Mouse (Mus musculus) limb, embryonic 15.5 days (tissue): ENCODE measurements around the gene Fgfbp3. TPM values are rescaled to one million over a fixed set of nuclear protein-coding genes. Genes with fewer than 3 reads are reported as not detected.
"Not testable (repeated sequence)": the region's sequence is repeated elsewhere in the genome, so short reads cannot be mapped to it uniquely, and the experiment has no call there.

Source experiments
- ATAC-seq: fragments of 200-750 bp; cut with Nextera tagmentation; 2 replicates; pipeline ENCODE4 v1.8.0; 2017; ENCODE audit warnings: low read depth, moderate TSS enrichment; ENCODE audit not compliant: insufficient number of reproducible peaks, low FRiP score, low TSS enrichment
- H3K27ac ChIP-seq: fragments of 300-500 bp; sonication (generic); 2 replicates; pipeline ENCODE4 v1.5.1; 2015; ENCODE audit warnings: moderate library complexity, mild to moderate bottlenecking, inconsistent platforms
- H3K27me3 ChIP-seq: fragments of 300-500 bp; sonication (generic); 2 replicates; pipeline ENCODE4 v1.6.1; 2015; ENCODE audit warnings: inconsistent platforms
- H3K36me3 ChIP-seq: fragments of 300-500 bp; sonication (generic); 2 replicates; pipeline ENCODE4 v1.6.1; 2015; ENCODE audit warnings: inconsistent platforms
- H3K4me1 ChIP-seq: fragments of 300-500 bp; sonication (generic); 2 replicates; pipeline ENCODE4 v1.6.1; 2015; ENCODE audit warnings: inconsistent platforms
- H3K4me2 ChIP-seq: fragments of 300-500 bp; sonication (generic); 2 replicates; pipeline ENCODE4 v1.6.1; 2015; ENCODE audit warnings: mild to moderate bottlenecking, inconsistent platforms
- H3K4me3 ChIP-seq: fragments of 300-500 bp; sonication (generic); 2 replicates; pipeline ENCODE4 v1.5.1; 2015; ENCODE audit warnings: mild to moderate bottlenecking, inconsistent platforms
- H3K9ac ChIP-seq: fragments of 300-500 bp; sonication (generic); 2 replicates; pipeline ENCODE4 v1.6.1; 2015; ENCODE audit warnings: inconsistent platforms
- H3K9me3 ChIP-seq: fragments of 300-500 bp; sonication (generic); 2 replicates; pipeline ENCODE4 v1.6.1; 2016; ENCODE audit warnings: inconsistent platforms
- WGBS: fragments of 180-500 bp; shearing (Covaris S2); methylation state at CpG from one replicate; pipeline ENCODE4 v1.1.7; 2015; 5-methylcytosine and 5-hydroxymethylcytosine counted together
- polyA plus RNA-seq: library from polyadenylated mRNA; unstranded; fragments of >200 nt; fragmentation: Nextera tagmentation; extraction: Ambion mirVana; gene quantifications from 2 replicates; pipeline ENCODE4 v1.2.1, GENCODE M21; 2015

Gene Fgfbp3
- 4.9 and 6.3 TPM in 2 replicates for polyA plus RNA-seq

GRCm38 (mm10) chr19:36919466-36919865, at the start of gene Fgfbp3:
Gene Fgfbp3, minus strand, starts transcription at chr19:36919615.
- Histone ChIP-seq H3K9ac (peak within 1 kb of the TSS; percentile 90), H3K4me2 (peak within 1 kb of the TSS; percentile 56), H3K27ac (peak within 1 kb of the TSS; percentile 91), H3K4me3 (peak within 1 kb of the TSS; percentile 91), H3K27me3 (no peaks in the 10 kb centered on the region), H3K4me1 (peaks cover 4% of the 10 kb centered on the region), H3K9me3 (no peaks in the 10 kb centered on the region), H3K36me3 (no peaks in the 10 kb centered on the region)
- 10% methylated on average over 12 of the region's 12 CpGs for WGBS
- ATAC-seq = no peak

- H3K9me3 ChIP-seq, H3K4me1 ChIP-seq, H3K4me2 ChIP-seq, H3K9ac ChIP-seq, H3K4me3 ChIP-seq, H3K27ac ChIP-seq, H3K27me3 ChIP-seq, ATAC-seq: not testable (repeated sequence)
- 90% methylated on average over 6 of the region's 6 CpGs for WGBS
- H3K36me3 ChIP-seq = peaks cover 47% of the 10 kb centered on the region
Measured at GRCm38 (mm10) chr19:36962544-36963260, 43.3 kb upstream of the Fgfbp3 start.

DNA sequence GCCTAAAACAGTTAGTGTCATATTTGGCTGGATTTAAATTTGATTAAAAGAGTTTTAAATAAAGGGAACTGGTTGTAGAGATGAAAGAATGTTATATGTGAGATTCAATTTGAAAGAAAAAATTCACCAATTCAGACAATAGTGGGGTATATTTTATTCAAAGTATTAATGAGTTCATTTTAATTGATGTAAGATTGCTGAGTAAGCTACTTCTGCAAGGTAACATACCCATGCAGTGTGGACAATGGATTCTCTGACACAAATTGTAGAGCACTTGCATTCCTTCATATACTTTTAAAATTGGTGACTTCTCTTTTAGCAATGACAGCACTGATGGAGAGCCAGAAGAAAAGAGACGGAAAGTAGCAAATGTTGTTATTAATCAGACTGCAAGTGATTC, 41.9 kb upstream of the Fgfbp3 start:
- no peaks in the 10 kb centered on the region for H3K4me1 ChIP-seq
- H3K9ac ChIP-seq = no peak overlapping the region
- H3K4me3 ChIP-seq = no peak overlapping the region
- H3K4me2 ChIP-seq = no peak overlapping the region
- WGBS = 89% methylated on average over 1 of the region's 1 CpGs
- no peak for ATAC-seq
- H3K27ac ChIP-seq = no peak overlapping the region
- no peaks in the 10 kb centered on the region for H3K27me3 ChIP-seq
- no peaks in the 10 kb centered on the region for H3K9me3 ChIP-seq
- H3K36me3 ChIP-seq = peaks cover 47% of the 10 kb centered on the region

GRCm38 (mm10) chr19:36958331-36958730, 38.9 kb upstream of the Fgfbp3 start:
- no peaks in the 10 kb centered on the region for H3K27me3 ChIP-seq
- no peak overlapping the region for H3K4me2 ChIP-seq
- ATAC-seq = no peak
- H3K9ac ChIP-seq = no peak overlapping the region
- H3K4me3 ChIP-seq = no peak overlapping the region
- no peaks in the 10 kb centered on the region for H3K9me3 ChIP-seq
- 86% methylated on average over 4 of the region's 4 CpGs for WGBS
- no peaks in the 10 kb centered on the region for H3K4me1 ChIP-seq
- H3K27ac ChIP-seq = no peak overlapping the region
- H3K36me3 ChIP-seq = peaks cover 35% of the 10 kb centered on the region

DNA sequence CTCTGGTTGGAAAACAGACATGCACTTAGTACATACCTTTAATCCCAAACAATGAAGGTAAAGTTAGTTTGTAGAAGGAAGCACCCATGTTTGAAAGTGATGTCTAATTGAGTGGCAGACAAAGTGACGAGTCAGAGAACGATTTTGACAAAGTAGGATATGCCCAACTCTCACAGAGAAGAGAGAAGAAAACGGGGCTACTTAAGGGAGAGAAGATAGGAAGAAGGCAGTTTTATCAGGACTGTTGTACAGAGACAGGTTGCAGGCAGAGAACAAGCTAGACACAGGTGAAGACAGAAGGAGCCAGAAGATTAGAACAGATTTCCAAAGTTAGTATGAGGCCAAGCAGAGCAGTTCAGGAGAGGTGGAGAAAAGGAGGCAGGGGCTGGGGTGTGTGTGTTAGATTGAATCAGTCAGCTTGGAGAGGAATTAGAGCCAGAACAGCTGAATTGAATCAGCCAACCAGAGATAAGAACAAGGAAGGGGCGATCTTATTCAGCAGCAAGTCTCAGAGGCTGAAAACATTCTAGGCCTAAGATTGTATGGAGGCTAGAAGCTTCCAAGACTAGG, 34.3 kb upstream of the Fgfbp3 start:
- Histone ChIP-seq H3K9ac (no peak overlapping the region), H3K4me2 (no peak overlapping the region), H3K27me3 (no peaks in the 10 kb centered on the region), H3K36me3 (peaks cover 19% of the 10 kb centered on the region), H3K4me3 (no peak overlapping the region), H3K27ac (no peak overlapping the region), H3K4me1 (no peaks in the 10 kb centered on the region), H3K9me3 (no peaks in the 10 kb centered on the region)
- ATAC-seq = no peak
- WGBS = 75% methylated on average over 4 of the region's 4 CpGs

- WGBS = 79% methylated on average over 1 of the region's 1 CpGs
Measured at GRCm38 (mm10) chr19:36940064-36940463, 20.6 kb upstream of the Fgfbp3 start.

DNA sequence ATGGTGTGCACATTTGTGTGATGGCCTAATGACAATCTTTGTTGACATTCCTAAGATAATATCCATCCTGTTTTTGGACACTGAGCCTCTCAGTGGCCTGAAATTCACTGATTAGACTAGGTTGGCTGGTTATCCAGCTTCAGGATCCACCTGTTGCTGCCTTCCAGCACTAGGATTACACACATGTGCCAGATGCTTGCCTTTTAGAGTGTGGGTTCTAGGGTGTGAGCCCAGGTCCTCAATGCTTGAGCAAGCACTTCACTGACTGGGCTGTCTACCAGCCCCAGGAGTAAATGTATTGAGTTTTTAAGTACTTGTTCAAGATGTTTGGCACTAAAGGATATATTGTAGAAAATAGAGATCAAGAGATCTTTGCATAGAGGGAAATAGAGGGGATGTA, 18.6 kb upstream of the Fgfbp3 start:
- H3K27ac ChIP-seq = no peak overlapping the region
- H3K4me2 ChIP-seq = no peak overlapping the region
- no peak for ATAC-seq
- no peak overlapping the region for H3K9ac ChIP-seq
- peaks cover 3% of the 10 kb centered on the region; the same call in 1 of the 2 replicates for H3K36me3 ChIP-seq
- H3K4me3 ChIP-seq = no peak overlapping the region
- H3K27me3 ChIP-seq = no peaks in the 10 kb centered on the region
- no peaks in the 10 kb centered on the region for H3K4me1 ChIP-seq
- H3K9me3 ChIP-seq = no peaks in the 10 kb centered on the region

More at GRCm38 (mm10) chr19:36940064-36940463, 20.6 kb upstream of the Fgfbp3 start:
- H3K9ac ChIP-seq = no peak overlapping the region
- no peak overlapping the region for H3K27ac ChIP-seq
- H3K36me3 ChIP-seq = peaks cover 3% of the 10 kb centered on the region; the same call in 1 of the 2 replicates
- ATAC-seq = no peak
- H3K4me2 ChIP-seq = no peak overlapping the region
- no peaks in the 10 kb centered on the region for H3K9me3 ChIP-seq
- H3K27me3 ChIP-seq = no peaks in the 10 kb centered on the region
- H3K4me3 ChIP-seq = no peak overlapping the region
- H3K4me1 ChIP-seq = no peaks in the 10 kb centered on the region

DNA sequence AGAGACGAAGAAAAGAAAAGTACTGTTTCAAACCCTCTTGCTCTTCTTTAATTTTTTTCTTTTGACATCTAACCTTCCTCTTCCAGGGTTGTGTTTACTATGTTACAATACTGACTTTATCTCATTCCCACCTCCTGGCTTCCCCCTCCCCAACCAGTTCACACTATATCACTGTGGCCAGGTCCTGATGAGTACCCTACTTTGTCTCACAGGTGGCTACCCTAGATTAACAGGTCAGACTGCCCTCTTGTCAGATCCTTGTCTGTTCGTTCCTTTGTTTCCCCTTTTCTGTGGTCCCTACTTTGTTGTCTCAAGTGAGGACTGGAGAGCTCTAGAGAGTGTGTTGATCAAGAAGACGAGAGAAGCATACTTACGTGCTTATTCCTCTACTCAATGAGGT, 16.9 kb upstream of the Fgfbp3 start:
- no peaks in the 10 kb centered on the region for H3K27me3 ChIP-seq
- no peak overlapping the region for H3K27ac ChIP-seq
- H3K4me1 ChIP-seq = no peaks in the 10 kb centered on the region
- no peak overlapping the region for H3K4me3 ChIP-seq
- 91% methylated on average over 4 of the region's 4 CpGs for WGBS
- ATAC-seq = no peak
- H3K4me2 ChIP-seq = no peak overlapping the region
- peaks cover 3% of the 10 kb centered on the region; the same call in 1 of the 2 replicates for H3K36me3 ChIP-seq
- H3K9me3 ChIP-seq = no peaks in the 10 kb centered on the region
- no peak overlapping the region for H3K9ac ChIP-seq

DNA sequence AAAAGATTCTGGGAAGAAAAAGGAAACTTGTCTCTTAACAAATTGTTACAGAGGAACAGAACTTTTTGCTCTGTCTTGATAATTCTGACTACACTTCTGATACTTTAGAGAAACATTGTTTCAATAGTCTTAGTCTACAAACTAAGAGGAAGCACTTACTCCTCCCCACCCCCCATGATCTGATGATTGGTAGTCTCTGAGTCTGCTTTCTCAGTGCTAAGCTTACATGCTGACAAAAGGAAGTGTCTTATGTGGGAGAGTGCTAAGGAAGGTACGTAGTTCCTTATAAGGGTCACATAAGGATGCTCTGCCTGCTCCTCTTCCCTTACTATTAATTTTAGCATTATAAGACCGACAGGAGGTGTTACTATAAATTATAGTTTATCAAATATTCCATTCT, 13.2 kb upstream of the Fgfbp3 start:
- Histone ChIP-seq H3K4me1 (no peaks in the 10 kb centered on the region), H3K27ac (no peak overlapping the region), H3K9me3 (no peaks in the 10 kb centered on the region), H3K27me3 (no peaks in the 10 kb centered on the region), H3K4me3 (no peak overlapping the region), H3K36me3 (peaks cover 3% of the 10 kb centered on the region; the same call in 1 of the 2 replicates), H3K4me2 (no peak overlapping the region), H3K9ac (no peak overlapping the region)
- 83% methylated on average over 2 of the region's 2 CpGs for WGBS
- no peak for ATAC-seq

DNA sequence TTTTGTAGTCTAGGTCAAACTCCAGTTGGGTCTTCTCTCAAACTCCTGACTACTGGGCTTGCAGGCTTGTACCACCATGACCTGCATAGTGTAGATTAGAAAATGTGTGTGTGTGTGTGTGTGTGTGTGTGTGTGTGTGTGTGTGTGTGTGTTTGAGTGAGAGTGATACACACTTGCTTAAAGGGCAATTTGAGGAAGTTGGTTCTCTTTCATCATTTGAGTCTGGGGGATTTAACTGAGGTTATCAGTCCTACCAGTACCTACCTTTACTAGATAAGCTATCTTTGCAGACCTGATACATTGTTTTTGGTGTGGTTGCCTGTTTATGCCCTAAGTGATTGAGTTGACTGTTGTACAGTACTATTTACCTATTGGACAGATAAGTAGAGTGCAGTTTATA, 12.7 kb upstream of the Fgfbp3 start:
- H3K4me1 ChIP-seq = peaks cover 2% of the 10 kb centered on the region; the same call in 1 of the 2 replicates
- no peaks in the 10 kb centered on the region for H3K9me3 ChIP-seq

GRCm38 (mm10) chr19:36929816-36930215, 10.4 kb upstream of the Fgfbp3 start:
- no peak for ATAC-seq
- H3K36me3 ChIP-seq = no peaks in the 10 kb centered on the region
- H3K9me3 ChIP-seq = no peaks in the 10 kb centered on the region
- H3K4me3 ChIP-seq = no peak overlapping the region
- peaks cover 9% of the 10 kb centered on the region for H3K4me1 ChIP-seq
- no peaks in the 10 kb centered on the region for H3K27me3 ChIP-seq
- H3K27ac ChIP-seq = no peak overlapping the region
- H3K4me2 ChIP-seq = no peak overlapping the region
- H3K9ac ChIP-seq = no peak overlapping the region

More for the DNA sequence above, 12.7 kb upstream of the Fgfbp3 start:
- Histone ChIP-seq H3K27ac (no peak overlapping the region), H3K27me3 (no peaks in the 10 kb centered on the region), H3K4me3 (no peak overlapping the region), H3K9ac (no peak overlapping the region), H3K4me2 (no peak overlapping the region), H3K36me3 (peaks cover 3% of the 10 kb centered on the region; the same call in 1 of the 2 replicates)
- no peak for ATAC-seq

DNA sequence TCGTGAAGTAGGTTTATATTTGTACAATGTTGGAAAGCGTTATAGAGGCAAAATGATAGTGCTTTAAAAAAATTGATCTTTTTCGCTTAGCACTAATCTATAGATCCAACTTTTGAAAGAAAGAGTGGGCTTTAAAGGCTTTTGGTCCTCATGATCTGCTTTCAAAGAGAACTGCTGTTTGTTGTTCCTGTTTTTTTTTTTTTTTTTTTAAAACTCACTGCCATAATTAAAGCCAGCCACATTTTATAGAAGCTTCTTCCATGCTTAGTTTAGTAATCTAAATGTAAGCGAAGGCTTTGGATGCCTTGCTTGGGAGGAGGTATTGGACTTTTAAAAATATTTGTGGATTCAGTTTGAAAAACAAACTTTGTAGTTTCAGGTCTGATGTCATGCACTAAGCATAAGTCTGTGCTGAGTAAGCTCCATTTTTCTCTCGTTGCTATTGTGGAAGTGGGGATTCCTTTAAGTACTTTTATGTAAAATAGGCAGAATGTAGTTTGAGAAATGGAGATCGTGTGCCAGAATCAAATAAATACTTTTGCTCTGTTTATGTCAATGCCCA, 8.5 kb upstream of the Fgfbp3 start:
- H3K27ac ChIP-seq = no peak overlapping the region
- peak overlapping the region; percentile 84; the same call in 1 of the 2 replicates for H3K4me2 ChIP-seq
- WGBS = 59% methylated on average over 6 of the region's 6 CpGs

More for the DNA sequence above, 8.5 kb upstream of the Fgfbp3 start:
- no peak overlapping the region for H3K9ac ChIP-seq
- no peaks in the 10 kb centered on the region for H3K27me3 ChIP-seq
- no peaks in the 10 kb centered on the region for H3K36me3 ChIP-seq
- ATAC-seq = no peak
- H3K4me1 ChIP-seq = peaks cover 10% of the 10 kb centered on the region
- no peaks in the 10 kb centered on the region for H3K9me3 ChIP-seq
- peak overlapping the region; percentile 96 for H3K4me3 ChIP-seq
